Mouse (Mus musculus) ES-Bruce4 (cell line): ENCODE measurements around the gene Atg2a.
A peak's percentile ranks its signal among the peaks of the same experiment; 100 is the strongest.

Experiments
- EP300 ChIP-seq: IDR thresholded peaks from 2 replicates; pipeline ENCODE4 v1.6.1; 2011; ENCODE audit warnings: low read depth, low read length; ENCODE audit not compliant: insufficient read depth
- POLR2A ChIP-seq: IDR thresholded peaks from one replicate; pipeline ENCODE4 v1.8.1; 2011; ENCODE audit warnings: low read length; ENCODE audit not compliant: insufficient read depth

DNA sequence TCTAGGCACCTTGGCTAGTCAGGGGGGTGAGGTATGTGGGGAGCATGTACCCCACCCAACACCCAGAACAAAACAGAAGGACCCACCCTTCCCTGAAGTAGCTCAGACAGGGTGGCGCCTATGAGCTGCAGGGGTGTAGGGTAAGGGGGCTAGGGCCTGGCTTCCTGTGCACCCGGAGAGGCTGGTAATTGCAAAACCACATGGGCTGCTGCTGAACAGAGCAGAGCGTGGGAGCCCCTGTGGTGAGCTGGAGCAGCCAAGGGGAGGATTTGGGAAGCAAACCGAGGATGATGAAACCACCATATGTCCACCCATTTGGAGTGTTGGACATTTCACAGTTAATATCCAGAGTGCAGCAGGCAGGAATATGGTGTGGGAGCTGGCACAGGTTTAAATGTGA lies 61.1 kb downstream of the Atg2a start:
- TF ChIP-seq EP300: peak; percentile 68
- TF ChIP-seq POLR2A: no peak
